Mouse (Mus musculus) lung, adult 2 months (tissue): Measurements from ENCODE around the gene Selenon.

Experiments used
- CTCF ChIP-seq: fragments of 200-500 bp; IDR thresholded peaks from 2 replicates; pipeline ENCODE4 v1.5.1; 2011; ENCODE audit warnings: mild to moderate bottlenecking, low read length, control low read depth; ENCODE audit not compliant: insufficient read depth
- POLR2A ChIP-seq: fragments of 200-500 bp; IDR thresholded peaks from 2 replicates; pipeline ENCODE4 v1.6.1; 2011; ENCODE audit warnings: low read depth, mild to moderate bottlenecking, control low read depth, low read length, borderline replicate concordance; ENCODE audit errors: extremely low read depth

DNA sequence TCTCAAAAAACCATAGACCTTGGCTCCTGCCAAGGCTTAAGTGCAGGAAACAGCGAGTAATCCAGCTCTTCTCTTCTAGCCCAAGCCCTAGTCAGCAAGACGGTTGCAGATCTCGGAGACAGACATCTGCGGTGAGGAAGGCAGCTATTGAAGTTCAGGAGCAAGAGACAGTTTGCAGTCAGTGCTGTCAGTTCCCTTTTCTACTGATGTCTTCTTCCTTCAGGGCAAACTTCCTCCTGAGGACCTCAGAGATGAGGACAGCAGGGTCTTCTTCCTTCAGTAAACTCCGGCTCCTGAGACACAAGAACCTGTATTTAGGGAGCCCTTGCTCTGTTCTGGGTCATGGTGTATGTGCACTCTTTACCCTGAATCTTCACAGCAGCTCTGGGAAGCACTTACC, 25.7 kb downstream of the Selenon start:
- TF ChIP-seq CTCF (no peak), POLR2A (no peak)
